Mouse (Mus musculus) heart, postnatal 10 days (tissue): Measurements from ENCODE around the gene Mtap. TPM values are rescaled to one million over a fixed set of nuclear protein-coding genes. Genes with fewer than 3 reads are reported as not detected.
A peak's percentile ranks its signal among the peaks of the same experiment; 100 is the strongest.

Experiments used
- DNase-seq, 2 experiments: peaks; one replicate each; pipeline ENCODE4 v3.0.0; 2021
- intact Hi-C: fragments of 180-260 bp; cut with DNase I; formaldehyde crosslinking; loops from one replicate; pipeline ENCODE4 v1.15.1; 2025
- total RNA-seq, 2 experiments: library from RNA; stranded (reverse); gene quantifications; 2 replicates each; pipeline ENCODE4 v1.2.3; 2021

Gene Mtap
- total RNA-seq, 2 experiments from 2014 or later = 21.5 to 25.2 TPM

GRCm38 (mm10) chr4:89131795-89132194 lies 5.1 kb upstream of the Mtap start:
- DNase-seq = no peak
- intact Hi-C loops = no loop called here

- intact Hi-C loops = loop anchor here (5.0 kb wide), 1 partner anchor 414 kb away; the partner anchor contains the start of genes Gm26566 and Klhl9
- DNase-seq = no peak
Measured at GRCm38 (mm10) chr4:89136356-89136755, 566 bp upstream of the Mtap start.

- DNase-seq = peak; percentile 66 to 70
- intact Hi-C loops = loop anchor here (5.0 kb wide), 1 partner anchor 415 kb away; the partner anchor contains the start of genes Gm26566 and Klhl9
Measured at GRCm38 (mm10) chr4:89137542-89138360, 829 bp downstream of the Mtap start.

GRCm38 (mm10) chr4:89138361-89138651 lies 1.4 kb downstream of the Mtap start:
- DNase-seq = no peak
- intact Hi-C loops = loop anchor here (5.0 kb wide), 1 partner anchor 416 kb away; the partner anchor contains the start of genes Gm26566 and Klhl9

- intact Hi-C loops = no loop called here
- peak; percentile 90 for DNase-seq
Measured at GRCm38 (mm10) chr4:89140832-89141231, 3.9 kb downstream of the Mtap start.

DNA sequence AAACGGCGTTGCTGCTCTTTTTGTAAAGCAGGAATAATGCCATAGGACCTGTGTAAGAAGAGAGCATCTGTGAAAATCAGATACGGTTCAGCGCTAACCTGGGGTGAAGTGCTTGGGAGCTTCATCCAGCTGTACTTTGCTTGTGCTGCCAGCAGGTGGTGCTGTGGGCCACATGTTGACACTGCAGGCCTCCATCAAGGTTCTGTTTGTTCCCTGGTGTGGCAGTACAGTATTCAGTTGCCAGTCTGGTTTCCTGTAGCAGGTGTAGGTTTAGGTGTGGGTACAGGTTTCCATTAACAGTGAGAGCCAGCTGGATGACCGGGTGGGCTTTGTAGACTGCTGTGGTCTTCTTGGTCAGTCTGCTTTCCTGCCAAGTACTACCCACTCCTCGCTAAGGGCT lies 8.5 kb downstream of the Mtap start:
- peak; percentile 78 to 86 for DNase-seq
- intact Hi-C loops = loop anchor here (1.0 to 5.0 kb wide), 2 partner anchors 137 to 379 kb away; no protein-coding TSS in a partner anchor

- intact Hi-C loops = loop anchor here (5.0 kb wide), 1 partner anchor 136 kb away; no protein-coding TSS in a partner anchor
- DNase-seq = peak in 1 of 2 experiments; percentile 15
Measured at GRCm38 (mm10) chr4:89146291-89146690, 9.4 kb downstream of the Mtap start.

DNA sequence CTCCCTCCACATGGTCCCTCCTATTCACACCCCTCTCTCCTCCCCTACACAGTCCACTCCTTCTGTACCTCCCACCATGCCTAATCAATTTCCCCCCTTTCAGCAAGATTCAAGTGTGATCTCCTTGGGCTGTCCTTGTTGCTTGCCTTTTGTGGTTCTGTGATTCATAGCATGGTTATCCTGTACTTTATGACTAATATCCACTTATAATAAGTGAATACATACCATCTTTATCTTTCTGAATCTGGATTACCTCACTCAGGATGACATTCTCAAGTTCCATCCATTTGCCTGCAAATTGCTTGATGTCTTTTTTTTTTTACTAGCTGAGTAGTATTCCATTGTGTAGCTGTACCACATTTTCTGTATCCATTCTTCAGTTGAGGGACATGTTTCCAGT lies 12.3 kb downstream of the Mtap start:
- DNase-seq = no peak
- intact Hi-C loops = loop anchor here (5.0 kb wide), 1 partner anchor 133 kb away; no protein-coding TSS in a partner anchor

GRCm38 (mm10) chr4:89161389-89161788 lies 24.5 kb downstream of the Mtap start:
- DNase-seq = no peak
- intact Hi-C loops = no loop called here

DNA sequence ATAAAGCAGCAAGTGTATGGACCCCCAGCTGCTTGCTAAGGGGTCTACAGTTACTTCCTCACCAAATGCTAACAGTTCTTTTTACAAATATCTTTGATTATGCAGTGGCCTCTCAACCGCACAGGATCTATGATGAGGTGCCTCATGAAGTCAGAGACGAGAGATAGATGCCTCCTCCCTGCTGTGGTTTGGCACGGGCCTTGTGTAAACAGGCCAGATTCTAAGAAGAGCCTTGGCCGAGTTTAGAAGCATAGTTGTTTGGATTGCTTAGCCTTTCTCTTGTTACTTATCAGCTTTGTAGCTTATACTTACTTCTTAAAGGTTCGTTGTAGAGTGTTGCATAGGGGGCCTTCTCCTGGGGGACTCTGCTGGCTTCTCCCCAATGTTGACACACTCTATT lies 25.6 kb downstream of the Mtap start:
- DNase-seq = no peak
- intact Hi-C loops = no loop called here

DNA sequence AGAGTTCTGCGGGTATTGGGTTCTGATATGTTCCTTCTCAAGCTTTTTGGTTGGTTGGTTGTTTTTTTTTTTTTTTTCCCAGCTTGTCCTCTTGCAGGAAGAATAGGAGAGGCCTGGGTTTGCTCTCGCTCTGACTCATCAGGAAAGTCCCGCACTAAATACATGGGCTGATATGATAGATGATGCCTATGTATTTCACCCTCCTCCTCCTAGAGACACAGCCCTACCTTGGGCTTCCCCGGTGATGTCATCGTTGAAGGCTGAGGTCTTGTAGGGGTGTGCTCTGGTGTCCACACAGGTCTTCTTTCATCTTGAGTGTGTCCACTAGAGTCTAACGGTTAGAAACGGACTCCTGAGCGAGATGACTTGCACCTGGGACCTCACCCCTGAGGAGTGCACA lies 26.7 kb downstream of the Mtap start:
- no peak for DNase-seq

DNA sequence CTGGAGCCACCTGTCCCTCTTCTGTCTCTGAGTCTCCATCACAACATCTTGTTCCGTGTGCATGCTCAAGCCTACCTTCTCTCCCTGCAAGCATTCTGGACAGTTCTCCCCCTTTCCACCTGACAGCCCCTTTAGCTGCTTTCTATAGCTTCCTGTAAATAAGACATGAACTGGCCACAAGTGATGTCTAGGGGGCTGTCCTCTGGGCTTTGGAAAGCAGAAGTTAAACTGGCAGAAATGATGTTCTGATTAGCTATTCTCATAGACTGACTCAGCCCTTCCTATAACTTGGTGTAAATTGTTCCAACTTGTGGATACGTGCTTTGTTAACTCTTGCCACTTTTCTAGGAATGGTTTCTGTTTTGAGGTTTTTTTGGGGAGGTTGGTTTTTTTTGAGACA lies 27.8 kb downstream of the Mtap start:
- intact Hi-C loops = no loop called here
- no peak for DNase-seq

More for the DNA sequence above, 26.7 kb downstream of the Mtap start:
- intact Hi-C loops = no loop called here

DNA sequence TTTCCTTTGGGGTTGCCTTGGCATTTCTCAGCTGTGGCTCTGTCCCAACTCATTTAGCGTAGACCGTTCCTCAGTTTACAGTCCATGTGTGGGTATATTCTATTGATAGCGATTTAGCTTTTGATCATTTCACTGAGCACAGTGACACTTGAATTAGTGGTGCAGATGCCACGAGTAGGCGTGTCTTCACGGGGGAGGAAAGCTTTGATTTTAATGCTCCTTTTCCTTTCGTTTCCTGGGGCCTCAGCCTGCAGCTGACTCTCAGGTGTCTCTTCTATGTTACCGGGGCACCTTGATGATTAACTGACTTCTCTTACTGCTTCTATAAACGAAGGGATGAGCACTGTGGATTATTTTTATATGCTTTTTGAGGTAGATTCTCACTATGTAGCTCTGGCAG lies 32.0 kb downstream of the Mtap start:
- intact Hi-C loops = no loop called here
- no peak for DNase-seq

DNA sequence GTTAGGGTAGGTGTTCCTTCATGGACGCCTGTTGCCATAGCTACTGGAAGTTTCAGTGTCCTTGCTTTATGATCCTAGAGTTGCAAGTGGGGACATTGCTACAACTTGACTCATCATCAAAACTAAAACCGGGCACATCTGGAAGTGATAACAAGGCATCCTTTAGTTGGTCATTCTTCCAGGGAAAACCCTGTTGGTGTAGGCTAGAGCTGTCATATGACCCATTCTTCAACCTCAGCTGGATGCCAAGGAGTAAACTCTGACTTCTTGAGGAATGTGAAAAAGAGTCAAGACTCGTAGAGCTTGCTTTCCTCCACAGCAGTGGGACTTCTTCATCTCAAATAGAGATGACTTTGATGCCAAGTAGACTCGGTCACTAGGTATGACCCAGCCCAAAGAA lies 32.8 kb downstream of the Mtap start:
- DNase-seq = no peak
- intact Hi-C loops = no loop called here

GRCm38 (mm10) chr4:89170931-89171330 lies 34.0 kb downstream of the Mtap start:
- intact Hi-C loops = no loop called here
- DNase-seq = no peak

GRCm38 (mm10) chr4:89172873-89173605 lies 36.1 kb downstream of the Mtap start:
- DNase-seq = peak; percentile 22 to 34
- intact Hi-C loops = no loop called here

DNA sequence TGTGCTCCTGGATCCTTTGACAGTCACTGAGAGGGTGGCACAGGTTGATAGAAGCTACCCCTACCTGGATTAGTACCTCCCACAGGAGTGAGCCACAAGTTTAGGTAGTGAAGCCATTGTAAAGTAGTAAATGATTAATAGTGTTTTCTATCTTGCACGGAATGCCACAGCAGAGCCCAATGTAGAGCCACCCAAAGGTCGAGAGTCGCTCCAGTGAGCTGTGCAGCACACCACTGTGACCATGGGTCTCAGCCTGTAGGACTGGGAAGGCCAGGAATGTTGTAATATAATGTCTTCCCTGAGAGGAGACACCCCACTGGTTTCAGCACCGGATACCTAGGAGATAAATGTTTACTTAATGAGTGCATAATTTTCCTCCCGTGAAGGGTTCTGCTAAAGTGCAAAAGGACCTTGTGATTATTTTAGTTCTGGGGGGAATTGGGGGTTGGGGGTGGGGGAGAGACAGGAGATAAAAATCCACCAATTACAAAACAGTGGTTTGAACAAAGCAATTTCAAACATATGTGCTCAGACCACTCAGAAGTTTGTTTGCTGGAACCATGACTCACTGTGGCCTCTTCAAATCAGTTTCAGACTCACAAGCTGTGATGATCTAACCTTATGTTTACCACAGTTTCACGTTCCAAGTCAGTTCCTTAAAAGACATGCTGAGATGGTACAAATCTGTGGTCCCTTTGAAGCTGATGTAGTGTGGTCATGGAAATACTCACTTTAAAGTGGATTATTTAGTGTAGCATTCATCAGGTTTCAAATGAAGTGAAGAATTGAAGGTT lies 40.8 kb downstream of the Mtap start:
- intact Hi-C loops = no loop called here
- no peak for DNase-seq

DNA sequence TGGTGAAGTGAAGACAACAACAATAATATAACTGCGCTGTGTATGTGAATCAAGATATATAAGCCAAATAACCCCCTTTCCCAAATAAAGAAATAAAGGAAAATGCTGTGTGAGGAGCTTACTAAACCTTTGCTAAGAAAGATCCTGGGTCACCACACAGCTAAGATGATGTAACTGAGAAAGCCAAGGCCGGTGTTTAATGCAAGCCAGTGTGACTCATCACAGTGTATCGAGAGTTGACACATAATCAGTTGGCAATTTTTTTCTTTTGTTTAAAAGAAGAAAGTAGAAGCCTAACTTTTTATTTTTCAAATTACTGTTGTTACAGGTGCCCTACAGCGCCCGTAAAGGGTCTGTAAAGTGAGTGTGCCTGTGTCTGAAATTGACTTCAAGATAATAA lies 43.2 kb downstream of the Mtap start:
- intact Hi-C loops = no loop called here

GRCm38 (mm10) chr4:89181656-89182055 lies 44.7 kb downstream of the Mtap start:
- no peak for DNase-seq
- intact Hi-C loops = no loop called here

More for the DNA sequence above, 43.2 kb downstream of the Mtap start:
- no peak for DNase-seq

DNA sequence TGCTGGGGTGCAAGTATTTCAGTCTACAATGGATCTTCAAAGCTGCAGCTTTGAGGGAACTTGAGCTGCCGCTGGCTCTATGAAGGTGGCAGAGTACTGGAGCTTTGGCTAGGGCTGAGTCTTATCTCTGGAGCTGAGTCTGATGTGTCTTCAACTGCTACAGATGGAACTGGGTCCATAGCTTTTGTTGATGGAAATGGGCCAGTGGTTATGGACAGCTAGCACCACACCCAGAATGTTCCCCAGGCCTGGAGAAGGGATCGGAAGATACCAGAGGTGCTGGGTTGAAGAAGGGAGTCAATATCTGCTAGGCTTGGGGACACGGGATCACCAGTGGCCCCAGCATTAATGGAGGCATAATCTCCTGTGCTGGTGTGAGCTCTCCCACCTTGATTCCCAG lies 45.6 kb downstream of the Mtap start:
- DNase-seq = no peak
- intact Hi-C loops = no loop called here

GRCm38 (mm10) chr4:89195481-89195880 lies 58.6 kb downstream of the Mtap start:
- intact Hi-C loops = no loop called here
- DNase-seq = no peak
